Mouse (Mus musculus): ENCODE measurements around the gene Nit1. TPM values are rescaled to one million over a fixed set of nuclear protein-coding genes. Genes with fewer than 3 reads are reported as not detected.

The Nit1 gene
- polyA plus RNA-seq, 1 experiment from 2014 or later, result 29.1 TPM

GRCm38 (mm10) chr1:171293906-171294297, 51.5 kb downstream of the Nit1 start:
- peaks cover 5% of the 10 kb centered on the region; the same call in 1 of the 2 replicates for H3K36me3 ChIP-seq (ENCODE audit: control insufficient read depth, insufficient read depth, low read length)
- 36% methylated on average over 5 of the region's 5 CpGs for WGBS
- DNase-seq (ENCODE audit: low spot score) (no peak), ATAC-seq (replicated peaks; ENCODE audit: low FRiP score) (no peak)
- H3K27me3 ChIP-seq (replicated peaks; ENCODE audit: control insufficient read depth, insufficient read depth, low read length), result 0 out of 2 replicates have a peak, but pooled peaks cover 3% of the 10 kb centered on the region
- H3K4me1 ChIP-seq (replicated peaks; ENCODE audit: control insufficient read depth, insufficient read depth, low read length), result peaks cover 3% of the 10 kb centered on the region; the same call in 1 of the 2 replicates
- H3K9ac ChIP-seq (ENCODE audit: low read depth, low read length), result peak overlapping the region; percentile 92
- H3K4me2 ChIP-seq, result peak overlapping the region; percentile 65
- H3K9me3 ChIP-seq (ENCODE audit: control insufficient read depth, low read length), result no peaks in the 10 kb centered on the region
- peak overlapping the region; percentile 70 for H3K4me3 ChIP-seq (ENCODE audit: low read depth, low read length)
- H3K27ac ChIP-seq (ENCODE audit: low read depth, low read length), result peak overlapping the region; percentile 90

GRCm38 (mm10) chr1:171293351-171293750, 52.1 kb downstream of the Nit1 start:
- peaks cover 8% of the 10 kb centered on the region; the same call in 1 of the 2 replicates for H3K36me3 ChIP-seq (ENCODE audit: control insufficient read depth, insufficient read depth, low read length)
- no peak overlapping the region for H3K27ac ChIP-seq (ENCODE audit: low read depth, low read length)
- ATAC-seq (replicated peaks; ENCODE audit: low FRiP score), result no peak
- no peak overlapping the region; the same call in 1 of the 2 replicates for H3K9ac ChIP-seq (ENCODE audit: low read depth, low read length)
- peak overlapping the region; percentile 70; the same call in 1 of the 2 replicates for H3K4me3 ChIP-seq (ENCODE audit: low read depth, low read length)
- H3K27me3 ChIP-seq (replicated peaks; ENCODE audit: control insufficient read depth, insufficient read depth, low read length), result 0 out of 2 replicates have a peak, but pooled peaks cover 3% of the 10 kb centered on the region
- WGBS, result 84% methylated on average over 3 of the region's 3 CpGs
- no peaks in the 10 kb centered on the region for H3K9me3 ChIP-seq (ENCODE audit: control insufficient read depth, low read length)
- DNase-seq (ENCODE audit: low spot score), result no peak
- H3K4me2 ChIP-seq, result peak overlapping the region; percentile 65
- H3K4me1 ChIP-seq (replicated peaks; ENCODE audit: control insufficient read depth, insufficient read depth, low read length), result peaks cover 6% of the 10 kb centered on the region

- DNase-seq (ENCODE audit: low spot score) (no peak), ATAC-seq (replicated peaks; ENCODE audit: low FRiP score) (no peak)
- 62% methylated on average over 4 of the region's 4 CpGs for WGBS
- Histone ChIP-seq H3K9me3 (ENCODE audit: control insufficient read depth, low read length) (no peaks in the 10 kb centered on the region), H3K4me3 (ENCODE audit: low read depth, low read length) (peak overlapping the region; percentile 98), H3K27ac (ENCODE audit: low read depth, low read length) (peak overlapping the region; percentile 39; the same call in 1 of the 2 replicates), H3K36me3 (ENCODE audit: control insufficient read depth, insufficient read depth, low read length) (peaks cover 21% of the 10 kb centered on the region; the same call in 1 of the 2 replicates), H3K9ac (ENCODE audit: low read depth, low read length) (peak overlapping the region; percentile 99), H3K4me1 (replicated peaks; ENCODE audit: control insufficient read depth, insufficient read depth, low read length) (peaks cover 16% of the 10 kb centered on the region), H3K27me3 (replicated peaks; ENCODE audit: control insufficient read depth, insufficient read depth, low read length) (no peaks in the 10 kb centered on the region), H3K4me2 (peak overlapping the region; percentile 70)
These were observed 57.1 kb downstream of the Nit1 start for GRCm38 (mm10) chr1:171288328-171288727.

Other genes with a start within 250 kb of the Nit1 start
- gene Cfap126, start 231.7 kb downstream of the Nit1 start, polyA plus RNA-seq (2014; fragmentation: Nextera tagmentation; extraction: Ambion mirVana), result 1.4 and 2.2 TPM in 2 replicates
- gene Sdhc, start 195.0 kb downstream of the Nit1 start, polyA plus RNA-seq (2014; fragmentation: Nextera tagmentation; extraction: Ambion mirVana), result 261 and 281 TPM in 2 replicates
- gene Mpz, start 194.9 kb downstream of the Nit1 start, polyA plus RNA-seq (2014; fragmentation: Nextera tagmentation; extraction: Ambion mirVana), result 0.14 TPM in 1 of 2 replicates, not detected in the other
- 1.2 and 1.9 TPM in 2 replicates for gene Pcp4l1, start 149.4 kb downstream of the Nit1 start, polyA plus RNA-seq (2014; fragmentation: Nextera tagmentation; extraction: Ambion mirVana)
- gene Nr1i3, start 131.7 kb downstream of the Nit1 start, polyA plus RNA-seq (2014; fragmentation: Nextera tagmentation; extraction: Ambion mirVana), result 0.16 TPM in 2 replicates
- gene Tomm40l, start 123.1 kb downstream of the Nit1 start, polyA plus RNA-seq (2014; fragmentation: Nextera tagmentation; extraction: Ambion mirVana), result 32.3 and 32.4 TPM in 2 replicates
- gene Apoa2, start 120.6 kb downstream of the Nit1 start, polyA plus RNA-seq (2014; fragmentation: Nextera tagmentation; extraction: Ambion mirVana), result 2,189 and 2,339 TPM in 2 replicates
- gene Fcer1g, start 111.3 kb downstream of the Nit1 start, polyA plus RNA-seq (2014; fragmentation: Nextera tagmentation; extraction: Ambion mirVana), result 70.9 and 83.6 TPM in 2 replicates
- 1.6 and 2.0 TPM in 2 replicates for gene Adamts4, start 95.2 kb downstream of the Nit1 start, polyA plus RNA-seq (2014; fragmentation: Nextera tagmentation; extraction: Ambion mirVana)
- 256 and 262 TPM in 2 replicates for gene Ndufs2, start 94.3 kb downstream of the Nit1 start, polyA plus RNA-seq (2014; fragmentation: Nextera tagmentation; extraction: Ambion mirVana)
- gene B4galt3, start 75.3 kb downstream of the Nit1 start, polyA plus RNA-seq (2014; fragmentation: Nextera tagmentation; extraction: Ambion mirVana), result 49.0 and 50.6 TPM in 2 replicates
- 131 and 133 TPM in 2 replicates for gene Ppox, start 64.5 kb downstream of the Nit1 start, polyA plus RNA-seq (2014; fragmentation: Nextera tagmentation; extraction: Ambion mirVana)
- 51.0 and 53.1 TPM in 2 replicates for gene Usp21, start 57.7 kb downstream of the Nit1 start, polyA plus RNA-seq (2014; fragmentation: Nextera tagmentation; extraction: Ambion mirVana)
- gene Ufc1, start 50.6 kb downstream of the Nit1 start, polyA plus RNA-seq (2014; fragmentation: Nextera tagmentation; extraction: Ambion mirVana), result 83.7 TPM in 2 replicates
- 34.8 and 37.5 TPM in 2 replicates for gene Dedd, start 16.5 kb downstream of the Nit1 start, polyA plus RNA-seq (2014; fragmentation: Nextera tagmentation; extraction: Ambion mirVana)
- 68.0 and 73.7 TPM in 2 replicates for gene Pfdn2, start within 50 bp of the Nit1 start, polyA plus RNA-seq (2014; fragmentation: Nextera tagmentation; extraction: Ambion mirVana)
- gene Klhdc9, start 15.2 kb upstream of the Nit1 start, polyA plus RNA-seq (2014; fragmentation: Nextera tagmentation; extraction: Ambion mirVana), result 0.66 and 0.77 TPM in 2 replicates
- 0.25 and 0.53 TPM in 2 replicates for gene Nectin4, start 24.5 kb upstream of the Nit1 start, polyA plus RNA-seq (2014; fragmentation: Nextera tagmentation; extraction: Ambion mirVana)
- 3.5 and 3.8 TPM in 2 replicates for gene Arhgap30, start 43.3 kb upstream of the Nit1 start, polyA plus RNA-seq (2014; fragmentation: Nextera tagmentation; extraction: Ambion mirVana)
- 51.0 and 53.2 TPM in 2 replicates for gene Usf1, start 65.7 kb upstream of the Nit1 start, polyA plus RNA-seq (2014; fragmentation: Nextera tagmentation; extraction: Ambion mirVana)
- gene Tstd1, start 73.2 kb upstream of the Nit1 start, polyA plus RNA-seq (2014; fragmentation: Nextera tagmentation; extraction: Ambion mirVana), result 1.6 and 1.7 TPM in 2 replicates
- gene F11r, start 91.9 kb upstream of the Nit1 start, polyA plus RNA-seq (2014; fragmentation: Nextera tagmentation; extraction: Ambion mirVana), result 42.0 and 47.8 TPM in 2 replicates
- 7.8 and 8.3 TPM in 2 replicates for gene Alyref2, start 157.8 kb upstream of the Nit1 start, polyA plus RNA-seq (2014; fragmentation: Nextera tagmentation; extraction: Ambion mirVana)
- not detected in 2 replicates for gene Itln1, start 189.6 kb upstream of the Nit1 start, polyA plus RNA-seq (2014; fragmentation: Nextera tagmentation; extraction: Ambion mirVana)
- 0.63 and 0.82 TPM in 2 replicates for gene Cd244a, start 213.5 kb upstream of the Nit1 start, polyA plus RNA-seq (2014; fragmentation: Nextera tagmentation; extraction: Ambion mirVana)